Mouse (Mus musculus): ENCODE data around the gene Vmn1r32. TPM values are rescaled to one million over a fixed set of nuclear protein-coding genes. Genes with fewer than 3 reads are reported as not detected.
A peak's percentile ranks its signal among the peaks of the same experiment; 100 is the strongest.

Gene Vmn1r32
- polyA plus RNA-seq (2015; fragmentation: Nextera tagmentation; extraction: Ambion mirVana) = not detected in 2 replicates

- Histone ChIP-seq H3K27ac (ENCODE audit: low read depth, low read length) (no peak within 1 kb of the TSS), H3K9ac (ENCODE audit: low read depth, low read length) (no peak within 1 kb of the TSS), H3K36me3 (ENCODE audit: control insufficient read depth, insufficient read depth) (no peaks in the 10 kb centered on the region), H3K4me3 (ENCODE audit: low read depth, low read length) (no peak within 1 kb of the TSS), H3K4me2 (replicated peaks; ENCODE audit: low read depth) (no peak within 1 kb of the TSS), H3K4me1 (replicated peaks; ENCODE audit: control insufficient read depth, insufficient read depth, low read length) (no peaks in the 10 kb centered on the region), H3K27me3 (replicated peaks; ENCODE audit: control insufficient read depth, insufficient read depth, low read length) (no peaks in the 10 kb centered on the region), H3K9me3 (ENCODE audit: control insufficient read depth) (no peaks in the 10 kb centered on the region)
- WGBS = 89% methylated on average over 1 of the region's 1 CpGs
- ATAC-seq = no peak
- no peak for TF ChIP-seq CTCF (IDR thresholded peaks at IDR 0.05; ENCODE audit: low read depth)
Observed at GRCm38 (mm10) chr6:66559996-66560395, at the start of gene Vmn1r32. TSS of gene Vmn1r32 (minus strand) at chr6:66560096.

- H3K4me2 ChIP-seq (replicated peaks; ENCODE audit: low read depth) = no peak overlapping the region
- no peaks in the 10 kb centered on the region for H3K4me1 ChIP-seq (replicated peaks; ENCODE audit: control insufficient read depth, insufficient read depth, low read length)
- no peaks in the 10 kb centered on the region for H3K36me3 ChIP-seq (ENCODE audit: control insufficient read depth, insufficient read depth)
- no peak overlapping the region for H3K27ac ChIP-seq (ENCODE audit: low read depth, low read length)
- H3K9ac ChIP-seq (ENCODE audit: low read depth, low read length) = no peak overlapping the region
- H3K9me3 ChIP-seq (ENCODE audit: control insufficient read depth) = no peaks in the 10 kb centered on the region
- no peak for ATAC-seq
- no peak for TF ChIP-seq CTCF (IDR thresholded peaks at IDR 0.05; ENCODE audit: low read depth)
- no peak overlapping the region for H3K4me3 ChIP-seq (ENCODE audit: low read depth, low read length)
- H3K27me3 ChIP-seq (replicated peaks; ENCODE audit: control insufficient read depth, insufficient read depth, low read length) = no peaks in the 10 kb centered on the region
Observed at GRCm38 (mm10) chr6:66595804-66596203, 35.9 kb upstream of the Vmn1r32 start.

GRCm38 (mm10) chr6:66535966-66536365 is 23.9 kb downstream of the Vmn1r32 start:
- H3K4me1 ChIP-seq (replicated peaks; ENCODE audit: control insufficient read depth, insufficient read depth, low read length) = 0 out of 2 replicates have a peak, but pooled peaks cover 5% of the 10 kb centered on the region
- H3K36me3 ChIP-seq (ENCODE audit: control insufficient read depth, insufficient read depth) = no peaks in the 10 kb centered on the region; the same call in 1 of the 2 replicates
- H3K4me3 ChIP-seq (ENCODE audit: low read depth, low read length) = peak overlapping the region; percentile 85
- no peaks in the 10 kb centered on the region for H3K9me3 ChIP-seq (ENCODE audit: control insufficient read depth)
- H3K9ac ChIP-seq (ENCODE audit: low read depth, low read length) = peak overlapping the region; percentile 70
- no peak for ATAC-seq
- H3K27me3 ChIP-seq (replicated peaks; ENCODE audit: control insufficient read depth, insufficient read depth, low read length) = no peaks in the 10 kb centered on the region
- 13% methylated on average over 7 of the region's 7 CpGs for WGBS
- 0 out of 2 replicates have a peak overlapping the region, but pooled peaks have one; percentile 6 for H3K27ac ChIP-seq (ENCODE audit: low read depth, low read length)
- no peak for TF ChIP-seq CTCF (IDR thresholded peaks at IDR 0.05; ENCODE audit: low read depth)
- H3K4me2 ChIP-seq (replicated peaks; ENCODE audit: low read depth) = peak overlapping the region; percentile 87

- Histone ChIP-seq H3K4me1 (replicated peaks; ENCODE audit: control insufficient read depth, insufficient read depth, low read length) (0 out of 2 replicates have a peak, but pooled peaks cover 5% of the 10 kb centered on the region), H3K27ac (ENCODE audit: low read depth, low read length) (peak within 1 kb of the TSS; percentile 6), H3K9me3 (ENCODE audit: control insufficient read depth) (no peaks in the 10 kb centered on the region), H3K4me2 (replicated peaks; ENCODE audit: low read depth) (peak within 1 kb of the TSS; percentile 87), H3K9ac (ENCODE audit: low read depth, low read length) (peak within 1 kb of the TSS; percentile 70), H3K4me3 (ENCODE audit: low read depth, low read length) (peak within 1 kb of the TSS; percentile 85), H3K27me3 (replicated peaks; ENCODE audit: control insufficient read depth, insufficient read depth, low read length) (no peaks in the 10 kb centered on the region), H3K36me3 (ENCODE audit: control insufficient read depth, insufficient read depth) (no peaks in the 10 kb centered on the region; the same call in 1 of the 2 replicates)
- under 1% methylated on average over 57 of the region's 57 CpGs for WGBS
- TF ChIP-seq CTCF (IDR thresholded peaks at IDR 0.05; ENCODE audit: low read depth) = peak; percentile 56
- peak; percentile 100 for ATAC-seq
Observed at GRCm38 (mm10) chr6:66535028-66535862, 24.7 kb downstream of the Vmn1r32 start, which contains the start of gene Mad2l1. TSS of gene Mad2l1 (plus strand) at chr6:66535390.

GRCm38 (mm10) chr6:66534366-66534941 is 25.4 kb downstream of the Vmn1r32 start:
- 69% methylated on average over 5 of the region's 5 CpGs for WGBS
- Histone ChIP-seq H3K27me3 (replicated peaks; ENCODE audit: control insufficient read depth, insufficient read depth, low read length) (no peaks in the 10 kb centered on the region), H3K4me2 (replicated peaks; ENCODE audit: low read depth) (peak overlapping the region; percentile 87), H3K36me3 (ENCODE audit: control insufficient read depth, insufficient read depth) (no peaks in the 10 kb centered on the region), H3K27ac (ENCODE audit: low read depth, low read length) (peak overlapping the region; percentile 6; the same call in 1 of the 2 replicates), H3K4me1 (replicated peaks; ENCODE audit: control insufficient read depth, insufficient read depth, low read length) (0 out of 2 replicates have a peak, but pooled peaks cover 5% of the 10 kb centered on the region), H3K9me3 (ENCODE audit: control insufficient read depth) (no peaks in the 10 kb centered on the region), H3K4me3 (ENCODE audit: low read depth, low read length) (peak overlapping the region; percentile 85), H3K9ac (ENCODE audit: low read depth, low read length) (no peak overlapping the region)
- no peak for ATAC-seq
- no peak for TF ChIP-seq CTCF (IDR thresholded peaks at IDR 0.05; ENCODE audit: low read depth)

- Histone ChIP-seq H3K9me3 (ENCODE audit: control insufficient read depth) (no peaks in the 10 kb centered on the region), H3K4me2 (replicated peaks; ENCODE audit: low read depth) (no peak overlapping the region), H3K27ac (ENCODE audit: low read depth, low read length) (no peak overlapping the region), H3K4me3 (ENCODE audit: low read depth, low read length) (no peak overlapping the region), H3K27me3 (replicated peaks; ENCODE audit: control insufficient read depth, insufficient read depth, low read length) (no peaks in the 10 kb centered on the region), H3K36me3 (ENCODE audit: control insufficient read depth, insufficient read depth) (no peaks in the 10 kb centered on the region), H3K4me1 (replicated peaks; ENCODE audit: control insufficient read depth, insufficient read depth, low read length) (0 out of 2 replicates have a peak, but pooled peaks cover 5% of the 10 kb centered on the region), H3K9ac (ENCODE audit: low read depth, low read length) (no peak overlapping the region)
- TF ChIP-seq CTCF (IDR thresholded peaks at IDR 0.05; ENCODE audit: low read depth) = peak; percentile 80
- ATAC-seq = no peak
- 32% methylated on average over 3 of the region's 3 CpGs for WGBS
Observed at GRCm38 (mm10) chr6:66533241-66533640, 26.7 kb downstream of the Vmn1r32 start.
